17 mouse cellular contexts compared by ENCODE assay signal in genomic region chr5:72104274-72104921, GRCm38 (mm10).
A peak's percentile ranks its signal among the peaks of the same experiment; 100 is the strongest.
DNase-seq lines count a peak whose midpoint lies in the region; ATAC-seq lines count a peak whose summit lies in the region.
"Had no signal": no experiment of that assay in that cellular context is flagged by ENCODE, and none has a peak within 500 bp of the region (broad histone marks: within the 10 kb centered on the region; RNA-seq: fewer than 3 reads in every experiment).

No protein-coding gene starts in this region.

- 62% methylated on average over 7 of the region's 7 CpGs for WGBS in embryonic facial prominence, embryonic 14.5 days
- 73% methylated on average over 7 of the region's 7 CpGs for WGBS in embryonic facial prominence, embryonic 10.5 days
- WGBS in midbrain, embryonic 14.5 days, result 49% methylated on average over 7 of the region's 7 CpGs
- 74% methylated on average over 7 of the region's 7 CpGs for WGBS in midbrain, embryonic 10.5 days

- H3K4me1 ChIP-seq in embryonic facial prominence, embryonic 14.5 days (ENCODE audit: control insufficient read depth, insufficient read depth, low read length), result no peaks in the 10 kb centered on the region
- no peaks in the 10 kb centered on the region for H3K4me1 ChIP-seq in embryonic facial prominence, embryonic 10.5 days
- no peaks in the 10 kb centered on the region for H3K4me1 ChIP-seq in midbrain, embryonic 14.5 days (ENCODE audit: control insufficient read depth, insufficient read depth, low read length)
- peaks cover 5% of the 10 kb centered on the region; the same call in 1 of the 2 replicates for H3K4me1 ChIP-seq in midbrain, embryonic 10.5 days
- H3K4me1 ChIP-seq: embryonic facial prominence, embryonic 15.5 days; heart, embryonic 12.5 days; limb, embryonic 12.5 days; liver, embryonic 15.5 days had no signal

- no peak overlapping the region for H3K27ac ChIP-seq in embryonic facial prominence, embryonic 14.5 days (replicated peaks; ENCODE audit: low read depth, low read length)
- H3K27ac ChIP-seq in embryonic facial prominence, embryonic 10.5 days (replicated peaks), result no peak overlapping the region
- H3K27ac ChIP-seq in midbrain, embryonic 14.5 days (replicated peaks; ENCODE audit: low read depth, low read length), result no peak overlapping the region
- no peak overlapping the region for H3K27ac ChIP-seq in midbrain, embryonic 10.5 days (replicated peaks)
- H3K27ac ChIP-seq: embryonic facial prominence, embryonic 15.5 days; limb, embryonic 12.5 days; liver, embryonic 15.5 days had no signal

- H3K4me3 ChIP-seq in embryonic facial prominence, embryonic 14.5 days (ENCODE audit: low read depth, low read length), result no peak overlapping the region
- H3K4me3 ChIP-seq in embryonic facial prominence, embryonic 10.5 days, result no peak overlapping the region
- H3K4me3 ChIP-seq in midbrain, embryonic 14.5 days (replicated peaks; ENCODE audit: low read depth, low read length), result no peak overlapping the region
- H3K4me3 ChIP-seq in midbrain, embryonic 10.5 days, result no peak overlapping the region
- H3K4me3 ChIP-seq: embryonic facial prominence, embryonic 15.5 days; heart, embryonic 12.5 days; limb, embryonic 12.5 days; liver, embryonic 15.5 days had no signal

- H3K27me3 ChIP-seq in embryonic facial prominence, embryonic 14.5 days (replicated peaks; ENCODE audit: control insufficient read depth, insufficient read depth, low read length), result no peaks in the 10 kb centered on the region
- H3K27me3 ChIP-seq in embryonic facial prominence, embryonic 10.5 days (replicated peaks; ENCODE audit: low read depth, poor library complexity, severe bottlenecking), result no peaks in the 10 kb centered on the region
- H3K27me3 ChIP-seq in midbrain, embryonic 14.5 days (ENCODE audit: control insufficient read depth, insufficient read depth, low read length), result no peaks in the 10 kb centered on the region
- no peaks in the 10 kb centered on the region for H3K27me3 ChIP-seq in midbrain, embryonic 10.5 days (ENCODE audit: low read depth, poor library complexity, severe bottlenecking)
- H3K27me3 ChIP-seq: embryonic facial prominence, embryonic 15.5 days; heart, embryonic 12.5 days; limb, embryonic 12.5 days; liver, embryonic 15.5 days had no signal

- no peaks in the 10 kb centered on the region for H3K36me3 ChIP-seq in embryonic facial prominence, embryonic 14.5 days (ENCODE audit: control insufficient read depth, insufficient read depth, low read length)
- no peaks in the 10 kb centered on the region for H3K36me3 ChIP-seq in embryonic facial prominence, embryonic 10.5 days (replicated peaks)
- no peaks in the 10 kb centered on the region for H3K36me3 ChIP-seq in midbrain, embryonic 14.5 days (ENCODE audit: control insufficient read depth, insufficient read depth, low read length)
- H3K36me3 ChIP-seq in midbrain, embryonic 10.5 days, result no peaks in the 10 kb centered on the region
- H3K36me3 ChIP-seq: embryonic facial prominence, embryonic 15.5 days; heart, embryonic 12.5 days; limb, embryonic 12.5 days; liver, embryonic 15.5 days had no signal

- H3K9me3 ChIP-seq in embryonic facial prominence, embryonic 14.5 days (ENCODE audit: control insufficient read depth, low read length), result no peaks in the 10 kb centered on the region
- no peaks in the 10 kb centered on the region for H3K9me3 ChIP-seq in embryonic facial prominence, embryonic 10.5 days
- H3K9me3 ChIP-seq in midbrain, embryonic 14.5 days (ENCODE audit: control insufficient read depth, low read length), result no peaks in the 10 kb centered on the region
- no peaks in the 10 kb centered on the region for H3K9me3 ChIP-seq in midbrain, embryonic 10.5 days (replicated peaks)
- H3K9me3 ChIP-seq: embryonic facial prominence, embryonic 15.5 days; heart, embryonic 12.5 days; limb, embryonic 12.5 days; liver, embryonic 15.5 days had no signal

- no peak overlapping the region for H3K4me2 ChIP-seq in embryonic facial prominence, embryonic 14.5 days (ENCODE audit: low read depth, low read length)
- no peak overlapping the region for H3K4me2 ChIP-seq in midbrain, embryonic 14.5 days (ENCODE audit: low read length)
- H3K4me2 ChIP-seq: embryonic facial prominence, embryonic 15.5 days; heart, embryonic 12.5 days; limb, embryonic 12.5 days; liver, embryonic 15.5 days had no signal

- peak; percentile 7 for DNase-seq in embryonic facial prominence, embryonic 14.5 days (ENCODE audit: low spot score)
- DNase-seq in embryonic facial prominence, embryonic 10.5 days (ENCODE audit: low spot score), result no peak
- peak; percentile 68 for DNase-seq in midbrain, embryonic 14.5 days
- no peak for DNase-seq in midbrain, embryonic 10.5 days (ENCODE audit: low spot score)
- DNase-seq in layer of hippocampus, postnatal 36 days, result no peak
- no peak for DNase-seq in adrenal gland, adult 8-10 months
- DNase-seq in thymus, postnatal 14 days, result no peak
- DNase-seq: cerebellum, adult 18-20 months; gastrocnemius, postnatal 36 days; heart, postnatal 36 days; kidney, adult 18-20 months; lung, postnatal 10 days had no signal

- ATAC-seq in embryonic facial prominence, embryonic 14.5 days (ENCODE audit: low read depth), result no peak
- ATAC-seq in midbrain, embryonic 14.5 days (ENCODE audit: low FRiP score, low TSS enrichment), result peak; percentile 40; the same call in 1 of the 2 replicates
- peak; percentile 89 for ATAC-seq in inflammation-experienced regulatory T-cells, adult 6 months

- no peak overlapping the region for H3K9ac ChIP-seq in embryonic facial prominence, embryonic 14.5 days (ENCODE audit: low read depth, low read length)
- no peak overlapping the region for H3K9ac ChIP-seq in midbrain, embryonic 14.5 days (replicated peaks; ENCODE audit: low read length)
- H3K9ac ChIP-seq: embryonic facial prominence, embryonic 15.5 days; heart, embryonic 12.5 days; limb, embryonic 12.5 days; liver, embryonic 15.5 days had no signal

Comparison
In these comparisons a context has a peak if more than half of its experiments do, and no peak if none do; other contexts are left out.
1. DNase-seq: peak in embryonic facial prominence, embryonic 14.5 days (single experiment) and midbrain, embryonic 14.5 days (single experiment); none in embryonic facial prominence, embryonic 10.5 days (single experiment), midbrain, embryonic 10.5 days (single experiment), layer of hippocampus, postnatal 36 days (0 of 2), adrenal gland, adult 8-10 months (single experiment) and thymus, postnatal 14 days (single experiment).